Mouse (Mus musculus) gastrocnemius, postnatal 10 days (tissue): ENCODE measurements around the gene Sec13. TPM values are rescaled to one million over a fixed set of nuclear protein-coding genes. Genes with fewer than 3 reads are reported as not detected.

Experiments used
- DNase-seq: peaks from one replicate; pipeline ENCODE4 v3.0.0; 2021; ENCODE audit warnings: mixed read lengths
- microRNA-seq, 2 experiments: library from miRNA; unstranded; fragments of <30 nt; microRNA quantifications; one replicate each; pipeline ENCODE4 v1.2.0; 2021
- total RNA-seq, 2 experiments: library from RNA; stranded (reverse); gene quantifications; 2 replicates each; pipeline ENCODE4 v1.2.3; 2021

The Sec13 gene
- total RNA-seq, 2 experiments from 2014 or later = 84.8 to 92.2 TPM

DNA sequence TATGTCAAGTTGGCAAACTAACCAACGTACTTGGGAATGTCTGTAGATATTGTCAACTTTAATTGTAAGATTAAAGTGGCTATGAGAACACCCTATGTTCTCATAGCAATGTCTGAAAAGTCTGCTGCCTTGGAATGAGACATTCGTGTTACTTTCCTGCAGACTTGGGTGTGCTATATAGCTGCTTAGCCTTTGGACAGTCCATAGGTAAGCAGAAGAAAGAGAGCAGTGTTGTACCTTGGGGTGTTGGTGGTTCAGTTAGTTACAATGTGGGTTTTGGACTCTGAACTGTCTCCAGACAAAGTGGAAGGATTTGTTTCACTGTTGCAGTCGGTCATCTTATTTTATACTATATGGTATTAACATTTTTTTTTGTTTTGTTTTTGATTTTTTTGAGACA, 27.8 kb downstream of the Sec13 start:
- no peak for DNase-seq

DNA sequence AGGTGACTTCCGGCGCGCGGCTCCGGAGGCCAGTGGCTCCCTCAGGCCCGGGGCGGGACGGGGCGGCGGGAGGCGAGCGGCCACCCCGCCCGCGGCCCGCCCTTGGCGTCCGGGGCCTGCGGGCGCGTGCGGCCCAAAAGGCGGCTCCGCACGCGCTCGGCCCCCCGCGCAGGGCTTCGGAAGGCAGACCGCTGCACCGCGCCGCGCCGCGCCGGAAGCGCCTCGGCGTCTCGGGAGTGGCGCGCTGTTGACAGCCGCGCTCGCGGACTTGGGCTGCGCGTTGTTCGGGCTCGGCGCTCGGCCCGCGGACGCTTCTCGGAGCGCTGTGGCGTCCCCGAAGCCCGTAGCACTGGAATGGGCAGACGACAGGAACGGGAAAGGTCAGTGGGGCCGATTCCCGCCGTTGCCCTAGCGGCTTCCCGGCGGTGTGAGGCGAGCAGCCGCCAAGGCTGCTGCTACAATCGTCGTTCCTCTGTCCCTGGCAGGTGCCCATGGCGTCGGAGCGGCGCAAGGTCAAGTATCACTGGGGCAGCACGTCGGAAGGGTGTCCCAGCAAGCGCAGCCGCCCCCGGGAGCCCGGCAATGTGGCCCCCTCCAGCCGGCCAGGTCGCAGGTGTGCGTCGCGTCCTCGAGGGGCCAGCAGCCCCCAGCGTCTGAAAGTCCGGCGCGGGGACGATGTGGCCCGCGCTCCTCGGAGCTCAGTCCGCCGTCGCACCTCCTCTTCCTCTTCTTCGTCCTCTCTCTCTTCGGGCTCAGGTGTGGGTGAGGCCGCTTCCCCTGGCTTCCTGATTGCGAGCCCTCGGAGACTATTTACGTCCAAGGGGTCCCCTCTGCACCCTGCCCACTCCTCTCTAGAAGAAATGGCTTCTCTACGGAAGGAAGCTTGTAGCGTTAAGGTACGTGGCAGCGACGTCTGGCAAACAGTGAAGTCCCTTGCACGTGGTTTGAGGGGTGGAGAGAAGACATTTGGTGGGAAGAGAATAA, 43.0 kb downstream of the Sec13 start:
- no peak for DNase-seq

DNA sequence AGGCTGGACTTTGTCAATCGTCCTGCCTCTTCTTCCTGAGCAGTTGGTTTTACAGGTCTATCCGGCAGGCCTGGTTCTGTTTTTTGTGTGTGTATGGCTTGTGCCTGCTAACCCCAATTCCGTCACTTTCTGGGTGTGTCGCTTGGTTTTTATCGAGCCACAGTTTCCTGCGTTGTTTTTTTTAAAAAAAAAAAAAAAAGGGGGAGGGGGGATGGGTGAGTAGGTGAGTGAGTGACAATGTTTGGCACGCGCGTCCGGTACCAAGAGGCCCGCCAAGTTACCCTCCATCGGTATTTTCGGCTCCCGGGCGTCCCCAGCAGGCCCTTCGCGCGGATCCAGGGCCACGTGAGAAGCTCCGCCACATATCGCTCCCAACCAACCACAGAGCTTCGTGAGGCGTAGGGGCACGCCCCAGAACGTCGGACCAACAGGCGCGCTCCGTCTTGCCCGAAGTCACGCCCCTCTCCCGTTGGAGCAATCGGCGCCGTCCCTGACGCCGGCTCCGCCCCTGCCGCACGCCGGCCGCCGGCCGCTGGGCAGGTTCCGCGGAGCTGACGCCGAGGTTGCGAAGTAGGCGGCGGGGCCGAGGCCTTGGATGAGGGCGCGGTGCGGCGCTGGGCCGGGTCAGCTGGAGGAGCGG, 43.8 kb downstream of the Sec13 start, which contains the start of gene Tatdn2:
Gene Tatdn2, plus strand, starts transcription at position 469 of the 640 bp plus-strand sequence.
- peak; percentile 93 for DNase-seq

DNA sequence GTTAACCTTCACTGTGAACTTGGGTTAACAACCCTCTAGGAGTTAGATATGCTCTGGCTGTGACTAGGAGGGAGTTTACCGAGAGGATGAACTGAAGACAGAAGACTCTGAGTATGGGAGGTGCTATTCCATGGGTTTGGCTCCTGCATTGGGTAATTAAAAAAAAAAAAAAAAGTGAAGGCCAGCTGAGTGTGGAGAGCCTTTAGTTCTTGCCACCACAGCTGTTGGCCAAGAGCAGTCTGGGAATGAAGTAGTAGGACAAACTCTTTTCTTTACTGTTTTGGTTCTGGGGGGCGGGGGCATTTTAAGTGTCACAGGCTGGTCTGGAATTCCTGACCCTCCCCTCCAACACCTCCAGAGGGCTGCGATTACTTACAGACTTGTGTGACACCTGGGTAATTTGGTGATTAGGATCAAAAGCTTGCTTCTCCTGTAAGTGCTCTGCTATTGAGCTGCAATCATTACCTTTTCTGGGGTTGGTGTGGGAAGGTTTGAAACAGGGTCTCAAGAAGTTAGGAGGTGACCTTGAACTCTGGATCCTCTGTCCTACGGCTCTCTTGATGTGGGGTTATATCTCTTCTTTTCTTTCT, 44.7 kb downstream of the Sec13 start:
- no peak for DNase-seq

DNA sequence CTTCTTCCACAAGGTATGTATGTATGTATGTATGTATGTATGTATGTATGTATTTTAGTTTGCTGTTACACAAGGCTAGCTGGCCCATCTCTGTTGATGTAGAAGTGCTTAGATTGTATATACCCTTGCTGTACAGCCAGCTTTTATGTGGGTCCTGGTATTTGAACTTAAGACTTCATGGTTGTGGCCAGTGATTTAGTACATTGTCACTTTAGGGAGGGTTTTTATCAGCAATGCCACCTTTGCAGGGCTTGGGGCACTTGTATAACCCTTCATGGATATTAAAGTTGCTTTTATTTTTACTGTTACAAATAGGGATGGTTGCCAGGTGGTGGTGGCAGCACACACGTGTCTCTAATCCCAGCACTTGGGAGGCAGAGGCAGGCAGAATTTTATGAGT, 45.3 kb downstream of the Sec13 start:
- no peak for DNase-seq

DNA sequence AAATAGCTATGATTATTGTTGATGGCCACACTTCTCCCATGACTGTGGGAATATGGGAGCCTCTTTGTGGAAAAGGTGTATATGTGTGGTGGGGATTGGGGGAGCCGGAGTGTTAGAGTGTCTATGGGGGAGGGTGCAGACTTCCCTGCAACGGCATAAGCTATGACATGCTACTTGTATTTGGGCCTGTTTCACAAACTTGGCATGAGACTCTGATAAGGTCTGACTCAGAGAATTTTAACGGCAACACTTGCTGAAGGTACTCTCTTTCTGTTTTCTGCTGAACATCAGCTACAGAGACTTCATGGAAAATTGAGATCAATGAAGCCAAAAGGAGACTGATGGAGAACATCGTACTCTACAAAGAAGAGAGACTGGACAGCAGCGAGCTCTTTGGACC, 47.2 kb downstream of the Sec13 start:
- DNase-seq = no peak

DNA sequence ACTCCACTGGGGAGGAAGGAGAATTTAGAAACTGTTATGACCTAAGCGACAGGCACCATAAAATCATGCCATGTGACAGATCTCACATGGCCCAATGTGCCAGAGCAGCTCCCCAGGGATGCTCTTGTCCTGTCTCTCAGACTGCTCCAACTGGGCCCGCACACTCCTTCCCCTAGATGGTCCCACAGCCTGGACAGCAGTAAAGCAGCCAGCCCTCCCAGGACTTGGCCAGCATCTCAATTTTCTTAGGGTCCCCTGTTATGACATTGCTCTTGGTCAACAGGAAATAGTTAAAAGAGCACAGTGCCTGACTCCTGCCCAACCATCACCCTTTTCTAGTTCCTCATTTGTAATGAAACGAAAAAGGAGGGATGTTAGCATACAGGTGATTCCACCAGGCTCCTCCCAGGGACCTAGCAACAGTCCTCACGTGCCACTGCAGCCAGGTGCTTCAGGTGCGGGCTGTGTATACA, 47.8 kb downstream of the Sec13 start:
- DNase-seq = no peak

DNA sequence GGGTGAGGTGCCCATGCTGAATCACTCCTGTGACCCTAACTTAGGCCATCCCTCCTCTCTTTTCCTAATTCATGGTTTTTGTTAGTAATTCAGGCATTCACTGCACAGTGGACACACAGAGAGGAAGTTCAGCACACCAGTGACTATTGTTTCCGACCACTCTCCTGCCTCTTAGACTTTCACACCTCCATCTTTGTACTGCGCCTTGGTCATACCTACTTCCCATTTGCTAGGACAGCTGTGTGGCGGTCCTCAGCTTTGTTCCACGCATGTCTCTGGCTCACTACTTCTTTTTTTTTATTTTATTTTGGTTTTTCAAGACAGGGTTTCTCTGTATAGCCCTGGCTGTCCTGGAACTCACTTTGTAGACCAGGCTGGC, 49.5 kb downstream of the Sec13 start:
- no peak for DNase-seq

DNA sequence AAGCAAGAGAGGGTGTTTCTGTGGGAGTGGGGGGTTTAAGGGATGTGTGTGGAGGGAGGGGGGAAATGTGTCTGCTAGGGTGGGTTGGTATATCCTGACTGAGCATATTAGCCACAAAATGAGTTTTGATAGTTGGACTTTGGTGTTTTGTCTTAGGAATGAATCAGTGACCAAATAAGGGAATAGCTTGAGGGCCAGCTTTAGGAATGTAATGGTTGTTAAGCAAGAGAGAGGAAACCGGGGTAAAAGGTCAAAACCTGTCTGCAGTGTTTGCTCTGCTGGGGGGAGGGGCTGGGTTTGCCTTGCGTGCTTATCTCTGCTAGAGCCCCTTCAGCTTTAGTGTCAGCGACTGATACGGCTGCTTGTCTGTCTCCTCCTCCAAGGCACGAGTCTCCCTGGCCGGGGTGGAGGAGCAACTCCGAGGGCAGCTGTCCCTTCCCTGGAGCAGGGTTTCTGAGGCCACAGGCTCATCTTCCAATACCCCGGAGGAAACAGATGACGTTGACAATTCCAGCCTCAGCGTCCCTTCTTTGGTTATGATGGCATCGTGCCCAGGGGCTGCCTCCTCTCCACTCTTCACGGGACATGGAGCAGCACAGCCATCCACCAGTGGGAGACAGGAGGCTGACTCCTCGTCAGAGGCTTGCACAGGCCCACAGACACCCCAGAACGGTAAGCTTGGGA, 50.0 kb downstream of the Sec13 start:
- DNase-seq = peak; percentile 26

DNA sequence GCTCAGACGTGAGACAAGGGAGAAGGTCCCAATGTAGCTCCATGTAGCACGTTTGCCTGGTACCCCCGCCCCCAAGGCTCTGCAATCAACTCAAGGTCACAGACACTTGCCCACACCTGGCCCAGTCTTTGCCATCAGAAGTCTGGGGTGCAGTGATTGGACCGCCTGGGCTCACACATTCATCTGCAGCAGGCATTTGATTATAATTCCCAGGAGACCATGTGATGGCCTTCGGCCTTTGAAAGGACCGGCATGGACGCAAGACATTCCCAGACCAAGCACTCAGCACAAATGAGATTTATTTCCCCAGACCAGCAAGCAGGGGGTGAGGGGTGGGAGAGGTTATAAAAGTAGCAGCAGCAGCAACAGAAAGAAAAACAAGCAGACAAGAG, 50.5 kb downstream of the Sec13 start:
- no peak for DNase-seq

DNA sequence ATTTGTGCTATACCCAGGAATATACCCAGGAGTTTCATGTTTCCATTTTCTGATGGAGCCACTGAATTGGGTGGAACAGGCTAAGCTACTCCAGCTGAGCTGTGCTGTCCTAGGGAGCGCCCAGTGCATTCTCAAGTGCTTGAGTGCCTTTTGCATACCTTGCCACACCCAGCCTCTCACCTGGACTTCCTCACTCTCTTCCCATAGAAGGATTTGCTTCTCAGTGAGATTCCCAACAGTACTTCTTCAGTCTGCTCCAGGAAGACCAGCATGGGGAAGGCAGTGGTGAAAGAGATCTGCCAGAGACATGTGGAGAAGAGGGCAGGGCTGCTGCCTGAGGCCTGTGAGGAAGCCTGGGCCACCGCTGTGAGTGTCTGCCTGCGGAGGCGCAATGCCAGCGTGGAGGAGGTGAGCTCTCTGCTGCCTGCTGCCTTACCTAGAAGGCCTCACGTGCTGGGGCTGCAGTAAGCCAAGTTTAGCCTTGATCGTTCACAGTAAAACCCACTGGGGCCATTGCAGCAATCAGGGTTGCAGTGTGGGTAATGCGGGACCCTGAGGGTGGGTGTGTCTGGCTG, 53.9 kb downstream of the Sec13 start:
- no peak for DNase-seq

DNA sequence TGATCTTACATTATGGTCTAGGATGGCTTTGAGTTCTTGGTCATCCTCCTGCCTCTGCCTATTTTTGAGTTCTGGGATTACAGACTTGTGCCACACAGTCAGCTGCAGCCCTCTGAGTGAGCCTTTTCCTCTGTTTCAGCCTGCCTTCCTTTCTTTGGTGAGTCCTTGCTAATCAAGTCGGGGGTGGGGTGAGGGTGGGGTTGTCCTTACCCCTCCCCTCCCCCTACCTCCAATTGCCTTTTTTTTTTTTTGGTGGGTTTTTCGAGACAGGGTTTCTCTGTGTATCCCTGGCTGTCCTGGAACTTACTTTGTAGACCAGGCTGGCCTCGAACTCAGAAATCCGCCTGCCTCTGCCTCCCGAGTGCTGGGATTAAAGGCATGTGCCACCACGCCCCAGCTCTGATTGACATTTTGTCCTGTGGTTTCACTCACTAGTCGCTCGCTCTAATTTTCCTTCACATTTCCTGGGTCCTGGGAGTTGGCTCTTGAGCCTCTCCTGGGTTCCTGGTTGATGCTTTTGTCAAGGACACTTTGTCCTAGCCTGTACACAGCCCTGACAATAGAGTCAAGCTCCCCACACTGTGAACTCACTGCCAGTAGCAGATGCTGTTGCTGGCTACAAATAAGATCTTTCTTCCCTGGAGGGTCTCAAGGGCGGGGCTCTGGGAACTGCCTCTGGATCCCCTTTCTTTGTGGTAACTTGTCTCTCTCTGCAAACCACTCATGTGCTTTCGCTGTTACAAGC, 57.3 kb downstream of the Sec13 start:
- no peak for DNase-seq

DNA sequence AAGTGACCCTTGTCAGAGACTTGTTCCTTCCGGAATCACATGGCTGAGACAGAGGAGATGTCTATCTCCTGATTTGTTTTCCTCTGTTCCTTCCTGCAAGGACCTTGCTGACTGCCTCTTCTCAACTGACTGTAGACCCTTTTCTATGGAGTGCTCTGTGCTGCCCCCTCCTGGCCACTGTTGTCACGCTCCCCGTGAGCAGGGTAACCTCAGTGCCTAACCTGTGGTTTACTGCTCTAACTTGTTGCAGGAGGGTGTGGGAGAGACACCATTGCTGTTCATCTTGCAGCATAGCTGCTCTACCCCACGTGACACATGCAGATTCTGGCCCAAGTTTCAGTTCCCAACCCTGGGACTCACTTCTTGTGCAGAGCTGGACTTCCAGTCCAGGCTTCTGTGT, 59.3 kb downstream of the Sec13 start:
- peak; percentile 89 for DNase-seq

DNA sequence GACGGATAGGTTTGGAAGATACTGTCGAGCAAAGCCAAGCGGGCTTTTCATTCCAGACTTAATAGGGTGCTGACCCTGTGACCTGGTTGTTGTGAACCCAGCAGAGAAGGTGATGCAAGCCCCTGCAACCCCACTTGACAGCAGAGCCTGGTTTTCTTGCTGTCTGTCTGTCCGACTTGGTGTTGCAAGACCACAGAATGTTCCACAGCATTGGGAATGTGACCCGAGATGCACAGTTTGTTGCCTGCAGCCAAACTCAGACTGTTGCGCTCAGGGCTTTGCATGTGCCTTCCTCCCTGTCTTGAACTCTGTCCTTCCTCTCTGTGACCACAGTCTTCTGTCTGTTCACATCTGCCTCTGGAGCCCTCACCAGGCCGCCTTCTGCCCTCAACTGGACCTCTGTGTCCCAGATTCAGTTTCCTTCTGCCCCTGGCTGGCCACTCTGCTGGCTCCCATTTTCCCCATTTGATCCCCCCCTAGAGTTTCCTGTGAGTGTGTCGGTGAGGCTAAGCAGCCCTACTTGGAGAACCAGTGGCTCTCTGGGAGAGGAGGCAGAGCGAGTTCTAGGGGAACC, 60.5 kb downstream of the Sec13 start:
- DNase-seq = no peak

DNA sequence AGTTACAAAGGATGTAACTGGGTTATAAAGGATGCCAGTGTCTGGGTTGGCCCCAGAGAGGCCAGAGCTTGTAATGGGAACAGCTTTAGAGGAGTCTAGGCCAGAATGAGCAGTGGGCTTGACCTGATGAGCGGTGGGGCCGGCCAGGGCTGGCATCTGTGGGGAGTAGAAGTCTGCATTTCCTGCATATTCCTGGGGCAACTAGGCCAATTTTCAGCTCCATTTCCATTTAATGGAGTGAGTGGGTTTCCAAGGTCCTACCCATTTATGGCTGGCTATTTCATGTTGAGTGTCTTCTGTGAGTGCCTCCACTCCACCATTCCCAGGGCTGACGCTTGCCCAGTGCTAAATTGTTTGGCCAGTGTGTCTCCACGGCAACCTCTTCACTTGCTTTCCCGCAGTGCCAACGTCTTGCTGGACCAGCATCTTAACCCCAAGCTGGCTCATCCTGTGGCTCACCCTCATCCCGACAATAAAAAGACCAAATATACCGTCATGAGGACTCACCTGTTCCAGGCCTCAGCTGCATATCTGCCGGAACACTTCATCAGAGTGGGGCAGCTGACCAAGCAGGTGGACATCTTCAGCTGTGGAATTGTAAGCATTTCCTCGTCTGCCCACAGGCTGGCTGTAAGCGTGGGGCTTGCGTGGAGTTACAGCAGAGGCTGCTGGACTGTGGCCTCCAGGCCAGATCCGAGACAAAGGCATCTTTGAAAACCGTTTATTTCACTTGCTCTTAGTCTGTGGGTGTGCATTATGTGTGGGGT, 62.1 kb downstream of the Sec13 start:
- no peak for DNase-seq

Small RNA genes lying within 50 kb of the gene (microRNA-seq; reads per million reads assigned to microRNA genes)
- 0.75 to 0.95 reads per million in 2 experiments for gene Mir7042

Other genes with a start within 250 kb of the Sec13 start
- under 1 TPM; 0.20 to 0.23 TPM for gene Prrt3, start 238.8 kb downstream of the Sec13 start, total RNA-seq
- gene Emc3, start 209.1 kb downstream of the Sec13 start, total RNA-seq = 10 to 100 TPM; 52.1 to 55.1 TPM
- 1 to 10 TPM; 2.3 to 2.4 TPM for gene Fancd2, start 209.1 kb downstream of the Sec13 start, total RNA-seq
- gene Fancd2os, start 140.0 kb downstream of the Sec13 start, total RNA-seq = not detected
- gene Brk1, start 136.0 kb downstream of the Sec13 start, total RNA-seq = 10 to 100 TPM; 64.2 to 66.3 TPM
- gene Vhl, start 116.8 kb downstream of the Sec13 start, total RNA-seq = 10 to 100 TPM; 10.1 to 13.4 TPM
- gene Irak2, start 102.3 kb downstream of the Sec13 start, total RNA-seq = 1 to 10 TPM; 6.3 to 7.2 TPM
- gene Tatdn2, start 43.7 kb downstream of the Sec13 start, total RNA-seq = 10 to 100 TPM; 36.1 to 37.8 TPM
- gene Ghrl, start 20.9 kb downstream of the Sec13 start, total RNA-seq = not detected